In the genomic region with DNA sequence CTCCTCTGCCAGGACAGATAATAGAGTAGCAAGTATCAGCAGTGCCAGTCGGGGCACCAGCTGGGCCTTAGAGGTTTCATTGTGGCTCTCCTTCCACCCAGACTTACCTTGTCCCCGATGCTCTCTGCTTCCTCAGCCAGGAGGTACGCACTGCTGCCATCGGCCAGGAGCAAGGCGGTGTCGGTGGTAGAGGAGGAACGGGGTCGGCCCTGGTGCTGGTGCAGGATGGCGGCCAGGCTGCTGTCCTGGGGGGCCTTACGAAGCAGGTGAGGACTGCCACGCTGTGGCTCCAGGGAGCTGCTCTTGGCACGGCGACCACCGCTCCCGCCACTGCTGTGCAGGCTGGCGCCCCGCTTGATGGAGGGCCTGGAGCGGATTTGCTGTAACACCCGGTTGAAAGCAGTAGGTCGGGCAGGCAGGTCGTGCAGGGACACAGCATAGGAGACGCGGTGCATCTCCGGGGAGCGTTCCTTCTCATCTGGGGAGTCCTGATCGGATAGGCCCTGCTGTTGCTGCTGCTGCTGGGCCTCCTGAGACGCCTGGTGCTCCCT, we compare ENCODE assay signal across 17 mouse cellular contexts. TPM values are rescaled to one million over a fixed set of nuclear protein-coding genes. Genes with fewer than 3 reads are reported as not detected.
DNase-seq lines count a peak whose midpoint lies in the region; ATAC-seq and TF ChIP-seq lines count a peak whose summit lies in the region.
"Had no signal": no experiment of that assay in that cellular context is flagged by ENCODE, and none has a peak within 500 bp of the region (broad histone marks: within the 10 kb centered on the region; RNA-seq: fewer than 3 reads in every experiment).

No protein-coding gene starts in this region.

- 0 out of 2 replicates have a peak overlapping the region, but pooled peaks have one; percentile 35 for H3K27ac ChIP-seq in hindbrain, embryonic 10.5 days
- no peak overlapping the region for H3K27ac ChIP-seq in hindbrain, embryonic 16.5 days (ENCODE audit: low read depth, low read length)
- H3K27ac ChIP-seq in liver, embryonic 14.5 days = peak overlapping the region; percentile 56
- H3K27ac ChIP-seq in midbrain, embryonic 11.5 days (ENCODE audit: low read depth, low read length) = no peak overlapping the region
- H3K27ac ChIP-seq: embryonic facial prominence, embryonic 10.5 days; forebrain, embryonic 13.5 days; limb, embryonic 12.5 days; midbrain, embryonic 13.5 days had no signal

- H3K4me2 ChIP-seq in hindbrain, embryonic 16.5 days (ENCODE audit: low read length) = no peak overlapping the region
- H3K4me2 ChIP-seq in liver, embryonic 14.5 days (ENCODE audit: low read depth) = peak overlapping the region; percentile 79
- no peak overlapping the region for H3K4me2 ChIP-seq in midbrain, embryonic 11.5 days
- H3K4me2 ChIP-seq: forebrain, embryonic 13.5 days; heart, embryonic 11.5 days; limb, embryonic 12.5 days; midbrain, embryonic 13.5 days had no signal

- no peak overlapping the region for H3K4me3 ChIP-seq in hindbrain, embryonic 10.5 days
- H3K4me3 ChIP-seq in hindbrain, embryonic 16.5 days (ENCODE audit: low read length) = no peak overlapping the region
- peak overlapping the region; percentile 24; the same call in 1 of the 2 replicates for H3K4me3 ChIP-seq in G1E (ENCODE audit: low read depth, low read length)
- H3K4me3 ChIP-seq in liver, embryonic 14.5 days (ENCODE audit: insufficient read depth in 1 of 2, low read depth in 2 of 2, low read length in 2 of 2) = no peak overlapping the region
- no peak overlapping the region for H3K4me3 ChIP-seq in midbrain, embryonic 11.5 days (ENCODE audit: low read depth, low read length)
- H3K4me3 ChIP-seq: embryonic facial prominence, embryonic 10.5 days; forebrain, embryonic 13.5 days; limb, embryonic 12.5 days; midbrain, embryonic 13.5 days had no signal

- TF ChIP-seq CTCF in G1E (IDR thresholded peaks at IDR 0.05; ENCODE audit: low read depth, low read length) = no peak
- TF ChIP-seq CTCF in liver, embryonic 14.5 days (IDR thresholded peaks at IDR 0.05; ENCODE audit: low read depth) = no peak

- no peaks in the 10 kb centered on the region for H3K9me3 ChIP-seq in hindbrain, embryonic 10.5 days
- H3K9me3 ChIP-seq in hindbrain, embryonic 16.5 days (ENCODE audit: control insufficient read depth, low read length) = no peaks in the 10 kb centered on the region
- H3K9me3 ChIP-seq in G1E (replicated peaks) = no peaks in the 10 kb centered on the region
- H3K9me3 ChIP-seq in liver, embryonic 14.5 days (ENCODE audit: control insufficient read depth, low read length) = no peaks in the 10 kb centered on the region
- no peaks in the 10 kb centered on the region for H3K9me3 ChIP-seq in midbrain, embryonic 11.5 days (ENCODE audit: control insufficient read depth, low read length)
- H3K9me3 ChIP-seq: embryonic facial prominence, embryonic 10.5 days; forebrain, embryonic 13.5 days; limb, embryonic 12.5 days; midbrain, embryonic 13.5 days had no signal

- TF ChIP-seq EP300 in liver, embryonic 14.5 days (IDR thresholded peaks at IDR 0.05; ENCODE audit: low read depth) = no peak

- peaks cover 71% of the 10 kb centered on the region for H3K36me3 ChIP-seq in hindbrain, embryonic 10.5 days
- H3K36me3 ChIP-seq in hindbrain, embryonic 16.5 days (ENCODE audit: control insufficient read depth, insufficient read depth, low read length) = peaks cover 7% of the 10 kb centered on the region
- H3K36me3 ChIP-seq in G1E (replicated peaks) = peaks cover 70% of the 10 kb centered on the region
- peaks cover 61% of the 10 kb centered on the region for H3K36me3 ChIP-seq in liver, embryonic 14.5 days (replicated peaks; ENCODE audit: control insufficient read depth, insufficient read depth, low read depth)
- H3K36me3 ChIP-seq in midbrain, embryonic 11.5 days (ENCODE audit: control insufficient read depth, insufficient read depth, low read length) = peaks cover 3% of the 10 kb centered on the region

- H3K4me1 ChIP-seq in hindbrain, embryonic 10.5 days (replicated peaks) = peaks cover 43% of the 10 kb centered on the region
- H3K4me1 ChIP-seq in hindbrain, embryonic 16.5 days (ENCODE audit: control insufficient read depth, insufficient read depth, low read depth, low read length) = peaks cover 21% of the 10 kb centered on the region
- peaks cover 95% of the 10 kb centered on the region for H3K4me1 ChIP-seq in G1E (ENCODE audit: insufficient read depth, low read depth, low read length)
- H3K4me1 ChIP-seq in liver, embryonic 14.5 days (replicated peaks; ENCODE audit: control insufficient read depth in 2 of 2, insufficient read depth in 2 of 2, low read length in 1 of 2) = peaks cover 79 to 80% of the 10 kb centered on the region in 2 experiments
- H3K4me1 ChIP-seq in midbrain, embryonic 11.5 days (ENCODE audit: control insufficient read depth, insufficient read depth, low read length) = peaks cover 12% of the 10 kb centered on the region; the same call in 1 of the 2 replicates

- 88% methylated on average over 27 of the region's 27 CpGs for WGBS in hindbrain, embryonic 10.5 days
- 76% methylated on average over 27 of the region's 27 CpGs for WGBS in hindbrain, embryonic 16.5 days
- WGBS in liver, embryonic 14.5 days (ENCODE audit: insufficient replicate concordance) = 83% methylated on average over 25 of the region's 27 CpGs
- 85% methylated on average over 27 of the region's 27 CpGs for WGBS in midbrain, embryonic 11.5 days

- no peaks in the 10 kb centered on the region for H3K27me3 ChIP-seq in hindbrain, embryonic 10.5 days (ENCODE audit: insufficient read depth, poor library complexity, severe bottlenecking)
- H3K27me3 ChIP-seq in hindbrain, embryonic 16.5 days (replicated peaks; ENCODE audit: control insufficient read depth, insufficient read depth, low read length) = no peaks in the 10 kb centered on the region
- no peaks in the 10 kb centered on the region for H3K27me3 ChIP-seq in G1E (ENCODE audit: insufficient read depth, low read length)
- no peaks in the 10 kb centered on the region for H3K27me3 ChIP-seq in liver, embryonic 14.5 days (ENCODE audit: control insufficient read depth, insufficient read depth, low read length)
- H3K27me3 ChIP-seq in midbrain, embryonic 11.5 days (ENCODE audit: control insufficient read depth, insufficient read depth, low read length) = no peaks in the 10 kb centered on the region
- H3K27me3 ChIP-seq: forebrain, embryonic 13.5 days; limb, embryonic 12.5 days; midbrain, embryonic 13.5 days had no signal

- DNase-seq in cerebellum, adult 11-12 months = peak; percentile 56
- DNase-seq in cerebellum, adult 11 months = no peak
- no peak for DNase-seq in hindbrain, embryonic 10.5 days (ENCODE audit: low spot score)
- no peak for DNase-seq in G1E (ENCODE audit: low spot score)
- no peak for DNase-seq in liver, embryonic 14.5 days (ENCODE audit: low read depth in 3 of 3, low spot score in 3 of 3)
- DNase-seq in lung, postnatal 10 days = no peak
- no peak for DNase-seq in midbrain, embryonic 11.5 days (ENCODE audit: low spot score, missing footprints)
- DNase-seq: adrenal gland, postnatal 36 days; kidney, postnatal 25 days; lung, postnatal 14 days had no signal

- no peak overlapping the region for H3K9ac ChIP-seq in hindbrain, embryonic 16.5 days (ENCODE audit: low read depth, low read length)
- H3K9ac ChIP-seq in liver, embryonic 14.5 days (replicated peaks) = no peak overlapping the region
- H3K9ac ChIP-seq in midbrain, embryonic 11.5 days (ENCODE audit: low read length) = no peak overlapping the region
- H3K9ac ChIP-seq: forebrain, embryonic 13.5 days; limb, embryonic 12.5 days; midbrain, embryonic 13.5 days had no signal

- ATAC-seq in hindbrain, embryonic 16.5 days = no peak
- ATAC-seq in G1E (ENCODE audit: extremely low read depth, insufficient number of reproducible peaks, low FRiP score, poor library complexity, severe bottlenecking) = no peak
- no peak for ATAC-seq in liver, embryonic 14.5 days (ENCODE audit: insufficient read depth)
- no peak for ATAC-seq in midbrain, embryonic 11.5 days (ENCODE audit: low FRiP score)
- ATAC-seq: forebrain, embryonic 13.5 days; intestine, postnatal 0 days; midbrain, embryonic 13.5 days had no signal

RNA-seq across cellular contexts. Expression of gene Tmcc2, which starts 10.5 kb away (rescaled TPM):
- polyA plus RNA-seq in hindbrain, embryonic 10.5 days (2016; fragmentation: Nextera tagmentation; extraction: Ambion mirVana) = 15.1 and 18.7 TPM in 2 replicates
- polyA plus RNA-seq in hindbrain, embryonic 16.5 days (2015; fragmentation: Nextera tagmentation; extraction: Ambion mirVana) = 26.6 and 35.5 TPM in 2 replicates
- total RNA-seq in G1E (2014; fragmentation: Nextera tagmentation) (11.8 and 99.6 TPM in 2 replicates), G1E (2017) (6.7 and 7.9 TPM in 2 replicates)
- polyA plus RNA-seq in G1E (2012) = 14.9 and 18.3 TPM in 2 replicates
- 327 and 335 TPM in 2 replicates for polyA plus RNA-seq in liver, embryonic 14.5 days (2012; rRNA removed)
- 285 and 306 TPM in 2 replicates for polyA plus RNA-seq in liver, embryonic 14.5 days (2014; fragmentation: Nextera tagmentation; extraction: Ambion mirVana)
- 8.9 and 11.1 TPM in 2 replicates for polyA plus RNA-seq in midbrain, embryonic 11.5 days (2014; fragmentation: Nextera tagmentation; extraction: Ambion mirVana)

RNA-seq across cellular contexts. Expression of gene Dstyk, which starts 36.7 kb away (rescaled TPM):
- 10.6 and 12.3 TPM in 2 replicates for polyA plus RNA-seq in hindbrain, embryonic 10.5 days (2016; fragmentation: Nextera tagmentation; extraction: Ambion mirVana)
- 7.9 and 9.7 TPM in 2 replicates for polyA plus RNA-seq in hindbrain, embryonic 16.5 days (2015; fragmentation: Nextera tagmentation; extraction: Ambion mirVana)
- total RNA-seq in G1E (2014; fragmentation: Nextera tagmentation) (22.7 and 24.8 TPM in 2 replicates), G1E (2017) (18.5 and 19.0 TPM in 2 replicates)
- 2.3 and 2.9 TPM in 2 replicates for polyA plus RNA-seq in G1E (2012)
- polyA plus RNA-seq in liver, embryonic 14.5 days (2012; rRNA removed) = 3.3 and 4.0 TPM in 2 replicates
- polyA plus RNA-seq in liver, embryonic 14.5 days (2014; fragmentation: Nextera tagmentation; extraction: Ambion mirVana) = 3.6 TPM in 2 replicates
- 11.6 and 13.0 TPM in 2 replicates for polyA plus RNA-seq in midbrain, embryonic 11.5 days (2014; fragmentation: Nextera tagmentation; extraction: Ambion mirVana)

Comparison
In these comparisons a context has a peak if more than half of its experiments do, and no peak if none do; other contexts are left out.
1. H3K27ac ChIP-seq: peak in hindbrain, embryonic 10.5 days (single experiment) and liver, embryonic 14.5 days (single experiment); none in hindbrain, embryonic 16.5 days (single experiment) and midbrain, embryonic 11.5 days (single experiment).